In genomic region chr15:37054582-37054981, GRCm38 (mm10) we compare ENCODE assay signal across 13 mouse cellular contexts. TPM values are rescaled to one million over a fixed set of nuclear protein-coding genes. Genes with fewer than 3 reads are reported as not detected.
DNase-seq lines count a peak whose midpoint lies in the region; ATAC-seq and TF ChIP-seq lines count a peak whose summit lies in the region.
"Had no signal": no experiment of that assay in that cellular context is flagged by ENCODE, and none has a peak within 500 bp of the region (broad histone marks: within the 10 kb centered on the region; RNA-seq: fewer than 3 reads in every experiment).

No protein-coding gene starts in this region.

- ATAC-seq in lung, embryonic 14.5 days (ENCODE audit: insufficient read depth): no peak
- ATAC-seq: intestine, embryonic 16.5 days had no signal

- TF ChIP-seq CTCF in lung, embryonic 14.5 days (IDR thresholded peaks at IDR 0.05; ENCODE audit: low read depth): peak; percentile 39
- peak in 1 of 2 experiments; percentile 37; a peak in 2 of 4 replicates for TF ChIP-seq CTCF in CH12.LX (conservative IDR thresholded peaks at IDR 0.05 in 1 of 2, IDR thresholded peaks at IDR 0.05 in 1 of 2; ENCODE audit: low read depth in 2 of 2, low read length in 2 of 2)
- 0 out of 2 replicates have a peak, but pooled peaks have one; percentile 10 for TF ChIP-seq CTCF in cortical plate, adult 2 months (IDR thresholded peaks at IDR 0.05; ENCODE audit: extremely low read depth, insufficient read depth, low read length)

- H3K4me3 ChIP-seq in heart, embryonic 10.5 days: no peak overlapping the region
- no peak overlapping the region for H3K4me3 ChIP-seq in lung, embryonic 14.5 days (ENCODE audit: low read depth, low read length)
- H3K4me3 ChIP-seq in CH12.LX (replicated peaks in 1 of 3; ENCODE audit: low read depth in 2 of 3, low read length in 2 of 3, poor library complexity in 1 of 3): no peak overlapping the region
- no peak overlapping the region for H3K4me3 ChIP-seq in cortical plate, adult 2 months (ENCODE audit: insufficient read depth, low read length)
- H3K4me3 ChIP-seq: gastrocnemius, adult 2 months; heart, embryonic 15.5 days; limb, embryonic 12.5 days had no signal

- H3K4me2 ChIP-seq in lung, embryonic 14.5 days: no peak overlapping the region
- H3K4me2 ChIP-seq in CH12.LX (ENCODE audit: insufficient read depth, low read depth, poor library complexity, severe bottlenecking): no peak overlapping the region
- H3K4me2 ChIP-seq: heart, embryonic 15.5 days; limb, embryonic 12.5 days had no signal

- DNase-seq in heart, embryonic 10.5 days (ENCODE audit: low spot score): peak; percentile 45
- no peak for DNase-seq in heart, adult 18-20 months
- no peak for DNase-seq in lung, embryonic 14.5 days
- no peak for DNase-seq in lung, postnatal 36 days
- peak; percentile 12 for DNase-seq in CH12.LX (ENCODE audit: extremely low read depth)
- no peak for DNase-seq in T-cell, adult 2 months (ENCODE audit: low spot score)
- no peak for DNase-seq in Muller cell, postnatal 12 days (ENCODE audit: inconsistent ontology term)
- DNase-seq: embryo, embryonic 11 days; gastrocnemius, adult 2 months had no signal

- H3K9me3 ChIP-seq in heart, embryonic 10.5 days: peaks cover 6% of the 10 kb centered on the region; the same call in 1 of the 2 replicates
- no peaks in the 10 kb centered on the region for H3K9me3 ChIP-seq in lung, embryonic 14.5 days (ENCODE audit: low read depth, low read length)
- peaks cover 27% of the 10 kb centered on the region for H3K9me3 ChIP-seq in CH12.LX (replicated peaks; ENCODE audit: low read length)
- H3K9me3 ChIP-seq: heart, embryonic 15.5 days had no signal

- H3K27ac ChIP-seq in heart, embryonic 10.5 days: no peak overlapping the region
- H3K27ac ChIP-seq in lung, embryonic 14.5 days (ENCODE audit: low read depth): no peak overlapping the region
- no peak overlapping the region for H3K27ac ChIP-seq in CH12.LX (ENCODE audit: insufficient read depth, low read depth)
- no peak overlapping the region for H3K27ac ChIP-seq in cortical plate, adult 2 months (ENCODE audit: insufficient read depth, low read length)
- H3K27ac ChIP-seq: gastrocnemius, adult 2 months; heart, embryonic 15.5 days had no signal

- TF ChIP-seq POLR2A in CH12.LX (IDR thresholded peaks at IDR 0.05; ENCODE audit: low read depth, low read length): no peak
- no peak for TF ChIP-seq POLR2A in cortical plate, adult 2 months (IDR thresholded peaks at IDR 0.05; ENCODE audit: extremely low read depth, insufficient read depth, low read length)

- H3K9ac ChIP-seq in lung, embryonic 14.5 days: no peak overlapping the region
- H3K9ac ChIP-seq in CH12.LX (ENCODE audit: insufficient read depth, low read depth): no peak overlapping the region
- H3K9ac ChIP-seq: heart, embryonic 15.5 days; limb, embryonic 12.5 days had no signal

- peak; percentile 28 for TF ChIP-seq RAD21 in CH12.LX (IDR thresholded peaks at IDR 0.05; ENCODE audit: low read depth, low read length)

- H3K4me1 ChIP-seq in heart, embryonic 10.5 days: 0 out of 2 replicates have a peak, but pooled peaks cover 3% of the 10 kb centered on the region
- H3K4me1 ChIP-seq in lung, embryonic 14.5 days (ENCODE audit: insufficient read depth): no peaks in the 10 kb centered on the region
- no peaks in the 10 kb centered on the region for H3K4me1 ChIP-seq in CH12.LX (ENCODE audit: control insufficient read depth in 1 of 2, insufficient read depth in 2 of 2)
- peaks cover 9% of the 10 kb centered on the region for H3K4me1 ChIP-seq in cortical plate, adult 2 months (ENCODE audit: control insufficient read depth, insufficient read depth, low read length)
- H3K4me1 ChIP-seq: heart, embryonic 15.5 days had no signal

- 90% methylated on average over 5 of the region's 5 CpGs for WGBS in heart, embryonic 10.5 days
- WGBS in lung, embryonic 14.5 days: 93% methylated on average over 5 of the region's 5 CpGs

- in situ Hi-C loops in CH12.LX (cut with MboI; ENCODE audit: low pct_ligation_motif_present, low pct_unique_long_range_greater_than_20kb, low sequenced_read_pairs): no loop called here

- no peak for TF ChIP-seq EP300 in CH12.LX (IDR thresholded peaks at IDR 0.05; ENCODE audit: low read length)

- no peaks in the 10 kb centered on the region for H3K79me2 ChIP-seq in CH12.LX (replicated peaks; ENCODE audit: control insufficient read depth, extremely low read depth, insufficient read depth, poor library complexity, severe bottlenecking)

- H3K27me3 ChIP-seq in heart, embryonic 10.5 days (ENCODE audit: insufficient read depth, poor library complexity, severe bottlenecking): no peaks in the 10 kb centered on the region
- H3K27me3 ChIP-seq in lung, embryonic 14.5 days (ENCODE audit: insufficient read depth, low read length): no peaks in the 10 kb centered on the region
- no peaks in the 10 kb centered on the region for H3K27me3 ChIP-seq in CH12.LX (replicated peaks)
- H3K27me3 ChIP-seq: heart, embryonic 15.5 days; limb, embryonic 12.5 days had no signal

- dilution Hi-C loops in CH12.LX (cut with MboI; ENCODE audit: extremely low pct_ligation_motif_present, extremely low pct_unique_long_range_greater_than_20kb, low sequenced_read_pairs): no loop called here

- H3K36me3 ChIP-seq in heart, embryonic 10.5 days: no peaks in the 10 kb centered on the region
- H3K36me3 ChIP-seq in lung, embryonic 14.5 days (ENCODE audit: insufficient read depth): no peaks in the 10 kb centered on the region
- no peaks in the 10 kb centered on the region for H3K36me3 ChIP-seq in CH12.LX (replicated peaks in 1 of 2; ENCODE audit: control insufficient read depth in 1 of 2, insufficient read depth in 1 of 2, low read length in 1 of 2)
- H3K36me3 ChIP-seq: heart, embryonic 15.5 days; limb, embryonic 12.5 days had no signal

TF ChIP-seq in CH12.LX, 34 proteins besides CTCF, POLR2A, EP300 and RAD21:
- TF ChIP-seq SMC3 (IDR thresholded peaks at IDR 0.05; ENCODE audit: low read depth, low read length) (peak; percentile 20; the same call in 1 of the 2 replicates), MEF2A (IDR thresholded peaks at IDR 0.05; ENCODE audit: borderline replicate concordance, low read depth, low read length) (no peak), KAT2A (IDR thresholded peaks at IDR 0.05; ENCODE audit: insufficient replicate concordance, low read length) (no peak)

RNA-seq across cellular contexts. Expression of gene Zfp706, which starts 47.0 kb away (rescaled TPM):
- polyA plus RNA-seq in heart, embryonic 10.5 days (2016; fragmentation: Nextera tagmentation; extraction: Ambion mirVana): 456 and 495 TPM in 2 replicates
- 100 to 1,000 TPM; 196 to 224 TPM for total RNA-seq in heart, adult 18-20 months (2021)
- polyA plus RNA-seq in lung, embryonic 14.5 days (2014; fragmentation: Nextera tagmentation; extraction: Ambion mirVana): 417 and 428 TPM in 2 replicates
- total RNA-seq in CH12.LX (2012; rRNA removed) (52.0 and 88.7 TPM in 2 replicates), CH12.LX (2014; rRNA removed) (285 and 293 TPM in 2 replicates)
- 384 and 583 TPM in 2 replicates for polyA plus RNA-seq in CH12.LX (2012; ENCODE audit: insufficient read length, low read depth)
- polyA plus RNA-seq in cortical plate, adult 2 months (2012; rRNA removed): 94.9 and 95.4 TPM in 2 replicates

Comparison
In these comparisons a context has a peak if more than half of its experiments do, and no peak if none do; other contexts are left out.
1. DNase-seq: peak in heart, embryonic 10.5 days (single experiment) and CH12.LX (single experiment); none in heart, adult 18-20 months (0 of 2), lung, embryonic 14.5 days (single experiment), lung, postnatal 36 days (single experiment), T-cell, adult 2 months (single experiment) and Muller cell, postnatal 12 days (single experiment).